Mouse (Mus musculus) adrenal gland, adult 18-20 months (tissue): Measurements from ENCODE around the gene Tulp2. TPM values are rescaled to one million over a fixed set of nuclear protein-coding genes. Genes with fewer than 3 reads are reported as not detected.
A peak's percentile ranks its signal among the peaks of the same experiment; 100 is the strongest.
"Not testable (repeated sequence)": the region's sequence is repeated elsewhere in the genome, so short reads cannot be mapped to it uniquely, and the experiment has no call there.

Experiments used
- DNase-seq, 2 experiments: peaks; one replicate each; pipeline ENCODE4 v3.0.0; 2021 to 2022; ENCODE audit warnings: low spot score in 2 of 2
- total RNA-seq, 2 experiments: library from RNA; stranded (reverse); gene quantifications; 1 replicate in 1 of 2; 2 replicates in 1 of 2; pipeline ENCODE4 v1.2.3; 2021

The Tulp2 gene
- total RNA-seq, 2 experiments from 2014 or later = 0.66 to 2.6 TPM

DNA sequence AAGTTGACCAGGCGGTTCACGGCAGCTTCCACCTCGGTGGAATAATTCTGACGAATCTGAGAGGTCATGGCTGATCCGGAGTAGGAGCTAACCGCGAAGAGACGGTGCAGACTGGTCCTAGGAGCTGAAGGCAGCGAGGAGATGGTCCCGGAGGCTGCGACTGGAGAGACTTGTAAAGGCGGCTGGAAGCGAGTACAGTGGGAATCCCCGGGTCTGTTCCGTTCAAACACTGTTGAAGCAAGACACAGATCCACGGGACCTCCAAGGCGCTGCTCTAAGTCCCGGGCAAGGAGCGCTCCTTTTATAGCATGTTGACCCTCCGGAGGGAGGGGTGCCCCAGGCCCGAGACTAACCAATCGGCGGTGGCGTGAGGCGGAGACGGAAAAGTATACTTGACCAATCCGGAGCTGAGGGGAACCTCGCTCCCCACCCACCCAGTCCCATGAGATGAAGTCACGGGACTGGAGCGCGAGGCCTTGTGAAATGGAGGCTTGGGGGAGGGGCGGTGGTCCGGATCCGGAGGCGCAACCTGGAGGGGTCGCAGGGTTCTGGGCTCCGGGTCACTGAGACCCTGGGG, 22.0 kb upstream of the Tulp2 start, which contains the start of gene Ftl1:
TSS of gene Ftl1 (minus strand) at position 321 of the 577 bp plus-strand sequence.
- DNase-seq = peak; percentile 97 to 98

DNA sequence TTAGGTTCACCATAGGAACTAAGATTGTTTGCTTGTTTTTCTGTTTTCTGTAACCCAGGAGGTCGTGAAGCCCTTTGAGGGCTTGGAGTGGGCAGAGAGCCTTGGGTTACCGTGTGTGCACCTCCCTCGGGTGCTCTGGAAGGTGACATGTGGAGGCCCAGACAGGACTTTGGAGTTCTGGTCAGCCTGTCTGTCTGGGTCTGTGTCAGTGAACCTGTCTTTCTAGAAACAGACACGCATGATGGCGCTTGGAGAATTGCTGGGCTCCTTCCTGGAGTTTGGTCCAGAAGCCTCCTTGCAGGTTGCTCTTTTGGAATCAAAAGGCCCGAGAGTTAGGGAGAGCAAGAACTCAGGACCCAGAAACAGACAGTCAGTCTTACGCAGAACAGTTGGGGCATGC, 21.3 kb upstream of the Tulp2 start:
- DNase-seq = no peak

DNA sequence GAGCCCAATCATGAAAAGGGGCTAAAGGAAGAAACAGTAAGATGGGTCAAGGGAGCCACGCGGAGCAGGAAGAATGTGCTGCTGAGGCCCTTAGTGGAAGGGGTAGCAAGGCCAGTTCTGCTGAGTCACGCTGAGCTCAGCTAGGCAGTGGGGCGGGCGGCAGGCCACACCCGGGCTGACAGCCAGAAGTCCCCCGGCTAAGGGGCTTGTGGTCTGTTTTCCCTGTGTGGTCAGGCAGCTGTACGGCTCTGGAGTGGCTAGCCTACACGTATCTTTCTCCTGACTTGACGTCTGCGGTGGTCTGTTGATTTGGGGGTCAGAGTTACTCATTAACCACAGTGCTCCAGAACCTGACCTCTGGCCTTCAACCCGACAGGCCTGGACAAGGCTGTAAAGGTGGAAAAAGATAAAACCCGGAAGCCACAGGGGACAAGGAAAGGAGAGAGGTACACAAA, 20.8 kb upstream of the Tulp2 start:
- DNase-seq = peak; percentile 71 to 74

DNA sequence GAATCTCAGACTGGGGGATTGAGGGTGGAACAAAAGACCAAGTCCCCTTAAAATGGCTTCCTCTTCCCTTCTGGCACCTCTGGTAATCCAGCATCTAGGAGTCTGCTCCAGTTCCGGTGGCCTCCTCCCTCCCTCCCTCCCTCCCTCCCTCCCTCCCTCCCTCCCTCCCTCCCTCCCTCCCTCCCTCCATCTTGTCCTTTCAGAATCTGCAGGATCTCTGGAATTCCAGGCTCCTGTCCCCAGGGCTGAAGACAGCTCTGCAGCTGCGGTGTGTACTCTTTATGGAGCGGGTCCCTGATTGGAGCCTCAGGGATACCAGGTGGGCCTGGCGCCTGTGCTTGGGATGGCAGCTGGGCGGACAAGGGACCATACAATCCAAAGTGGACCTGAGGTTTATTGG, 20.4 kb upstream of the Tulp2 start:
- DNase-seq = no peak

DNA sequence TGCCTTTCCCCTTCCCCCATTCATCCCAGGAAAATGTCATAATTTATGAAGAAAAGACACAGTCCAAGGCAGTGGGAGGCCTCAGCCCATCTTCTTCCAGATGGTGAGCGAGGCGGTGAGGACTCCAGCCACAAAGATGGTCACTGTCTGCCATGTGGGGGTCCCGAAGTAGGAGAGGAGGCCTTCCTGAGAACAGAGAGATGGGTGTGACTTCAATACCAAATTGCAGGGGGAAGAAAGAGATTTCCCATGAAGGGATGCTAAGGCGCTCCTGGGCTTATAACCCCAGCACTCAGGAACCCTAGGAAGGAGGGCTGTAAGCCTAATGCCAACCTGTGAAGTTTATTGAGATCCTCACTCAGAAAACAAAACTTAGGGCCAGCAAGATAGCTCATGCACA, 19.9 kb upstream of the Tulp2 start:
- no peak for DNase-seq

DNA sequence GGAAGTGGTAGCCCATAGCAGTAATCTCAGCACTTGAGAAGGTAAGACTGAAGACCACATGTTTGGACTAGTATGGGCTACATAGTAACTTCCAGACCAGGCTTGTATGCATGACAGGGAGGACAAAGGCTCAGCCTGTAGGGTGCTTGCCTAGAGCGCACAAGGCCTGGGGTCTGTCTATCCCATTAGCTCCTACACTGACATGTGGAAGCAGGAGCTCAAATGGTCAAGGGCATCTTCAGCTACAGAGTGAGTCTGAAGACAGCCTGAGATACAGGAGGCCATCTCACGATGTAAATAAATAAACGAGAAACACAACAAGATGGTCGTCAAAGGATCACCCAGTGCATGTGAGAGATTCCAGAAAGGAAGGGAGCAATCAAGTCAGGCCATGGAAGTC, 19.4 kb upstream of the Tulp2 start:
- no peak for DNase-seq

DNA sequence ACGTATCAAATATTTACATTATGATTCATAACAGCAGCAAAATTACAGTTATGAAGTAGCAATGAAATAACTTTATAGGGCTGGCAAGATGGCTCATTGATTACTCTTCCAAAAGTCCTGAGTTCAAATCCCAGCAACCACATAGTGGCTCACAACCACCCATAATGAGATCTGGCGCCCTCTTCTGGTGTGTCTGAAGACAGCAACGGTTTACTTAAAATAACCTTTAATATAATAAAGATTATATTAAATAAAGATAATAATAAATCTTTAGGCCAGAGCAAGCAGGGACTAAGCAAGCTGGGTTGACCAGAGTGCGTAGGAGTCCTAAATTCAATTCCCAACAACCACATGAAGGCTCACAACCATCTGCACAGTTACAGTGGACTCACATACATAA, 18.8 kb upstream of the Tulp2 start:
- not testable (repeated sequence) for DNase-seq

DNA sequence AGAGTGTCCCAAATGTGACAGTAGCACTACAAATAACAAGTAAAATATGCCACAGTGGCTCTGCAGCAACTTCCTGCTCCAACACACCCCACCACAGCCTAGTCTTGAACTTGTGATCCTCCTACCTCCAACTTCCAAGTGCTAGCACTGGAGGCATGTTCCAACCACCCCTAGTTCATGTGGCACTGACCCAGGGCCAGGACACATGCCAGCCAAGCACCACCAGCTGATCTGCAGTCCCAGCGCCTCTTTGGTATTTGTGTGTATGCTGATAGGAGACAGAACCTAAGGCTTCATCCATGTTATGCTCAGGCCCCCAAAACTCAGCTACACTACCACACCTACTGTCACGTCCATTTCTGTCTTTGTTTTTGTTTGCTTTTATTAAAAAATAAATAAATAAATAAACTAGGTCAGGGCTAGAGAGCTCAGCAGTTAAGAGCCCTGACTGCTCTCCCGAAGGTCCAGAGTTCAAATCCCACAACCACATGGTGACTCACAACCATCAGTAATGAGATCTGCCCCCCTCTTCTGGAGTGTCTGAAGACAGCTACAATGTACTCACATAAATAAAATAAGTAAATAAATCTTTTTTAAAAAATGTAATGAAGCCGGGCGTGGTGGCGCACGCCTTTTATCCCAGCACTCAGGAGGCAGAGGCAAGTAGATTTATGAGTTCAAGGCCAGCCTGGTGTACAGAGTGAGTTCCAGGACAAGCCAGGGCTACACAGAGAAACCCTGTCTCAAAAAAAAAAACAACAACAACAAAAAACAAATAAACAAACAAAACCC, 17.5 kb upstream of the Tulp2 start:
- no peak for DNase-seq

DNA sequence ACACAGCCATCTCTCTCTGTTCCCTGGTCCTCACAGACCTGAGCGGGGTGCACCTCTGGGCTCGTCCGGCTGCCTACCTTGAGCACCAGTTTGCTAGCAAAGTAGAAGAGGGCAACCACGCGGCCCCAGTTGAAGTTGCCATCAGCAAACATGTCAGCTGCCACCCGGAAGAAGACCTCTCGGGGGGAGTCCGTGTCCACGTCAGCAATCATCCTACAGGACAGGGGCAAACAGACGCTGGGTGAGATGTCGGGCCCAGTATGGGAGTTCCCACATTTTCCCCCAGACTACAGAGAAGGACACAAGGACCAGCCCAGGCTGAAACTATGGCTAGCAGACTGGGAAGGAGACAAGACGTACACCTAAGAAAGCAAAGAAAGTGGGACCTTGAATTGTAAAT, 16.6 kb upstream of the Tulp2 start:
- no peak for DNase-seq

DNA sequence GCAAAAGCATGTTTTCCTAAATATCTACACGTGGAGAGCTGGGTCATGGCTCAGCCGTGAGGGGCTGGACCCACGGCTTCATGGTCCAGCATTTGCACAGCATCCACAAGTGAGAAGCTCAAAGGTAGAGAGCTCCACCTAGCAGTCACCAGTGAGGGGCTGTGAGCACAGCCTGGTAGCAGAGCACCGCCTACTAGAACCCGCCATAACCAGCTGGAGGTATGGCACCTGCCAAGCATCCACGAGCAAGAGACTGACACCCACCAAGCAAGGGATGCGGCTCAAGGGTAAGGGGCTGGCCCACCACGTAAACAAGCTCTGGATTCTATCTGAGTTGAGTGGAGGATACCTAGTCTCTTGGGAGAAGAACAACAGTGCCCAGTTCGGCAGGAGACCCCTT, 16.1 kb upstream of the Tulp2 start:
- DNase-seq = no peak

DNA sequence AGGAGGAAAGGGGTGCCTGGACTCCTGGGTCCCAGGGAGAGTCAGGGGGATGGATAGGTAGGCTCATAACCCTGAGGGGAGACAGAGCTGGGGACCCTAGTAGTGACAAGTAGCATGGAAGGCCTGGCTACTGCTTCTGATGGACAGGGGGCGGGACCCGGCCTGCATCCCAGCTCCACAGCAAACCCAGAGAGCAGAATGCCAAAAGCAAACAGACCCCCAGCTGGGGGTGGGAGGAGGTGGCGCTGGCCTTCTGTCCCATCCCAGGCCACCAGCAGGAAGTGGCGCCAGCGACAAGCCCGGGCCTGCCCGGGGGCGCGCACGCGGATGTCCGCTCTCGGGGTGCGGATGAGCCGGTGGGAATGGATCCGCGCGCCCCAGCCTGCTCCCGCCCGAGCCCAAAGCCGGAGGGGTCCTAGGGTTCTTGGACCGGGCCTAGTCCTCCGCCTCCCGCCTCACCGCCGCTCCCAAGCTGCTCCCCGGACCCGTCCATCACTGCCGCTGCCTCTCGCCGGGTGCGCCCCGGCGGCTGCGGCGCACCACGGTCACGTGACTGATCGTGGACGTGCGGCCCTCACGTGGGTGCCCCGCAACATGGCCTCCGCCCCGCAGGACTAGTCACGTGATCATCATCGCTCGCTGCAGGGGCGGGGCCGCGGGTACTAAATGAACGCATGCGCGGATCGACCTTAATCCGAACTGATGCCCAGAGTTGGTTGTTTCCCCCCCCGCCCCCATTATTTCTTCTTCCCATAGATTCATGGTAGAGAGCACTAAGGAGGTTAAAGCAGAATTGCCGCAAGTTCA, 15.2 kb upstream of the Tulp2 start, which contains the start of gene Bax:
TSS of gene Bax (minus strand) at position 616 of the 807 bp plus-strand sequence.
- peak; percentile 88 to 91 for DNase-seq

DNA sequence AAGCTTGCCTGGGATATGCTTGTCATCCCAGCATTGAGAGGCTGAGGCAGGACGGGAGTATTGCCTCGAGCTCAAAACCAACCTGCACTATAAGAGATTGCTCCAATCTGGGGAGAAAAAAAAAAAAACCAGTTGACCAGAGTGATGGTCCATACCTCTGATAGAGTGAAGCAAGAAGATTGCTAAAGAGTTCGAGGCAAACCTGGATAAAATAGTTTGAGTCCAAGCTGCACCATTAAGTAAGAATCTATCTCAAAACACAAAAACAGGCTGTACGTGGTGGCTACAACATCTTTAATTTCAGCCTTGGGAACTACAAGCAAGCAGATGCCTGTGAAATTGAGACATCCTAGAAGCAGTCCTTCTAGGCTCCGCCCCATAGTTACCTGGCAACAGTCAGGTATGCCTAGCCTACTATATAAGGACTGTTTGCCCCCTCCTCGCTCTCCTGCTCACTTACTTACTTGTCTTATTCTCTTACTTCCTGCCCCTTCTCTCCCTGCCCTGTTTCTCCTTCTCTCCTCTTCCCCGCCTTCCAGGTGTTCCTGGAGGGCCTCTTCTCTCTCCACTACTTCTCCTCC, 14.5 kb upstream of the Tulp2 start:
- DNase-seq = no peak

DNA sequence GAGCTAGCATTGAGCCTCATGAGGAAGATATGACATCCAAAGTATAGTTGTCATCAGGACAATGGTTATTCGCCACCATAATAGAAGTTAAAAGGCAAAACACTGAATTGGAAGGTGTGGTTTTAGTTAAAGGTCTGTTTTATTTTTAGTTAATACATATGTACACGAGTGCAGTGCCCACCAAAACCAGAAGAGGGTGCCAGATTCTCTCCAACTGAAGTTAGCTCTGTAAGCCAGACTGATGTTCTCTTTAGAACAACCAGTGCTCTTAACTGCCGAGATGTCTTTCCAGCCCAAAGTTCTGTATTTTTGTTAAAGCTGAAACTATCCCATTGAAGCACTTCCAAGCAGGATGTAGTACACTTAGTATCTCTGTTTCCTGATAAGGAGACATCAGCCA, 10.8 kb upstream of the Tulp2 start:
- peak; percentile 49 to 74 for DNase-seq

DNA sequence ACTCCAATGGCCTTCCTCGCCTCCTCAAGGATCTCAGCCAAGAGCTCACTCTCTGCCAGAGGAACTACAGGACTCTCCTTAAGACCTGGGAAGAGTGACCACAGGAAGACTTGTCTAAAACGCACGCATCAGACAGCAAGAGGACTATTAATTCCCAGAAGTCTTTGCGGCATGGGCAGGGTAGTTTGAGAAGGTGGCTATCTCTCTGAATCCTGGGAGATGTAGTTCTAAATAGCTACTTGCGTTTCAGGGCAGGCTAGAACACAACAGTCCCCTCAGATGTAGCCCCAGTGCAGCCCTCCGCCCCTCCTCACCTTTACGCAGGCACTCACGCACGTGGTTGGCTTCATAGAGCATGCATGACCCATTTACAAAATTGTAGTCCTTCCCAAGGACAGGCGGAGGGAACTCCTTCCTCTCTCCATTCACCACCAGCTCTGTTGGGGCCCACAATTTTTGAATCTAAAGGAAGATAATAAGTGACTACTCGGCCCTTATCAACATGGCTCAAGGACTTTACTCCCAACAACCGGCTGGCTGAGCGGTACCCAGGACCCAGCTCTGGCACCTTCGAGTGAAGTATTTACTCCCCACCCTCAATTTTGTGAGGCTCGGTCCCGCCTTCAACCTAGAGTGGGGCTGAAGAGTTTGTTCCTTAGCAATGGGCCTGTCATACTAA, 6.2 kb upstream of the Tulp2 start:
- no peak for DNase-seq

DNA sequence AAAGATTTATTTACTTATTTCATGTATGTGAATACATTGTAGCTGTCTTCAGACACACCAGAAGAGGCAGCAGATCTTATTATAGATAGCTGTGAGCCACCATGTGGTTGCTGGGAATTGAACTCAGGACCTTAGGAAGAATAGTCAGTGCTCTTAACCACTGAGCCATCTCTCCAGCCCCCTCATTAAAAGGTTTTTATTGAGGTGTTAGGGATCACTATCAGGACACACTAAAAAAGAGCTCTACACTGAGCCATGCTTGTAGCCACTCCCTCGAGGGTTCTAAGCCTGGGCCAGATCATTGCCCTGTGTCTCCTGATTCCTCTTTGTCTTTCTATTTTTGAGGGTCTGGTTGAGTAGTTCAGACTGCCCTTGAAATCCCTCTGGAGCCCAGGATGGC, 5.2 kb upstream of the Tulp2 start:
- no peak for DNase-seq

DNA sequence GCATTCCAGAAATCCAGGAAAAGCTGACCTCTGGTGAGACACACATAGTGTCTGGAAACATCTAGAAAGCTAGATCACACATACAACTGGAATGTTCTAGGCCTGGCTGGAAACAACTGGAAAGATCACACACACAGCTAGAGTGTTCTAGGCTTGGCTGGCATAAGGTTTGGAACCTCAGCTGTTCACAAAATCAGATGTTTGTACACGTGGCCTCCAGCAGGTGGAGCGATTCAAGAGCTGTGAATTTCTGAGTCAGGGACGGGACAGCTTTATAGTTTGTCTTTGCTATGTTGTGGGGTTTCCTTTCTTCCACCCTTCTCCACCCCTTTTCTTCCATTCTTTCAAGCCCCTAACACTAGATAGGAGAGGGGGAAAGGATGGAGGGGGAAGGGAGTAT, 4.7 kb upstream of the Tulp2 start:
- peak in 1 of 2 experiments; percentile 51 for DNase-seq

DNA sequence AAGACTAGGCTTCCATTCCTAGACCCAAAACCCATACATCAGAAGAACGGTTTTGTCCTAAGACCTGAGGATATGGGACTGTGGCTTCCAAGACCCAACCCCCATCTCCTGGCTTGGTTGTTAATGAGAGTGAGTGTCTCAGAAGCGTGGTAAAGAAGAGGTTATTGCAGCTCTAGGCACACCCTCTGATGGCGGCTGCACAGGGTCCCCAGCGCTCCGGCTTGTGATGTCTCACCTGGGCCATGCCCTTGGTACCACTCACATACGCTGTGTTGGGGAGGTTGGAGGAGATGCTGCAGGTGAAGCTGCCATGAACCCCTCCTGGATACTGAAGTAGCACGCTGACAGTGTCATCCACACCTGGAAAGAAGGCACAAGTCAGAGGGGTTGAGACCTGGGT, 2.9 kb upstream of the Tulp2 start:
- no peak for DNase-seq

DNA sequence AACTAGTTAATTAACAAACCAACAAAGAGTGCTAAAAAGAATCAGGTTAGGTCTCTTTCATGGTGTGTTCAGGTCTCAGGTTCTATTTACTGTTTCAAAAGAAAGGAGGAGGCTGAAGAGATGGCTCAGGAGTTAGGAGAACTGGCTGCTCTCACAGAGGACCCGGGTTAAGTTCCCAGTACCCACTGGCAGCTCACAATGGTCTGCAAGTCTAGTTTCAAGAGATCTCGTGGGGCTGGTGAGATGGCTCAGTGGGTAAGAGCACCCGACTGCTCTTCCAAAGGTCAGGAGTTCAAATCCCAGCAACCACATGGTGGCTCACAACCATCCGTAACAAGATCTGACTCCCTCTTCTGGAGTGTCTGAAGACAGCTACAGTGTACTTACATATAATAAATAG, 1.4 kb upstream of the Tulp2 start:
- DNase-seq = not testable (repeated sequence)

DNA sequence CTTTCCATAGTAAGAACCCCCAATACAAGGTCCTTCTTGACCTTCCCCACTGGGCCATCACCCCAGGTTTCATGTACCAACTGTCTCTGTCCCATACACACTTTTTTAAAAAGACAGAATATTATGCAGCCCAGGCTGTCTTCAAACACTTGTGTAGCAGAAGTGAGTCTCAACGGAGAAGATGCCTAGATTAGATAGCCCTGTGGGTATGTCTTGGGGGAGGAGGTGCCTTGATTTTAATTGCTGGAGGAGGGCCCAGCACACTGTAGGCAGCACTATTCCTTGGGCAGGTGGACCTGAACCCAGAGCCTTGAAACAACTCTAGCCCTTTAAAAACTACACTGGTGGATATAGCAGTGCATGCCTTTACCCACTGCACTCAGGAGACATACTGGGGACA, 489 bp downstream of the Tulp2 start:
- DNase-seq = no peak

DNA sequence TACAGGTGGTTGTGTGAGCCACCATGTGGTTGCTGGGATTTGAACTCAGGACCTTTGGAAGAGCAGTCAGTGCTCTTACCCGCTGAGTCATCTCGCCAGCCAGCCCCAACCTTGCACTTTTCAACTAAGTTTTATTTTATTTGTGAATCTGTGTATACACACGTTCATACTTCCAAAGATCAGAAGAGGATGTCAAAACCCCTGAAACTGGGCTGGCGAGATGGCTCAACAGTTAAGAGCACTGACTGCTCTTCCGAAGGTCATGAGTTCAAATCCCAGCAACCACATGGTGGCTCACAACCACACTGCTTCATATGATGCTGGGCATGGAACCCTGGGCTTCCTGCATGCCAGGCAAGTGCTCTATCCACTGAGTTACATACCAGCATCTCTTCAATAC, 3.3 kb downstream of the Tulp2 start:
- DNase-seq = not testable (repeated sequence)

DNA sequence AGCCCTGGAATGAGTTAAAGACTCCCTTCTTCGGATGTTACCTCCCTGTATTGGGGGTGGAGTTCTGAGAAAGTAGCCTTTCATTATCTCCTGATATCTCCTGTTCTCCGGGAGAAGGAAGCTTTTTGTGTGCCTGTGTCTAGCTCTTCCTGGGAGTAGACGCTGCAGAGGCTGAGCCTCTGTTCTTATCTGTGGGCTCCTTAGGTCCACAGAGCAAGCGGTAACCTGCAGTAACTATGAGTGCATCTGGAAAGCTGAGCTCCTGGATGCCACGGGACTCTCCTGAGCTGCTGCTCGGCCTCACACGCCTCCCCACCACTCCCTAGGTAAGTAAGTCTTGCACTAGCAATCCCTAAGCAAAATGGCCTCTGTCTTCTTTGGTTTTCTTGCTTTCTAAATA, 4.5 kb downstream of the Tulp2 start:
- DNase-seq = no peak
